7 mouse cellular contexts compared by ENCODE assay signal in genomic region chr11:94086966-94087365, GRCm38 (mm10).
DNase-seq lines count a peak whose midpoint lies in the region; ATAC-seq and TF ChIP-seq lines count a peak whose summit lies in the region.
"Not testable (repeated sequence)": the region's sequence is repeated elsewhere in the genome, so short reads cannot be mapped to it uniquely, and the experiment has no call there.

No protein-coding gene starts in this region.

- not testable (repeated sequence) for H3K27me3 ChIP-seq in embryonic facial prominence, embryonic 14.5 days (replicated peaks; ENCODE audit: control insufficient read depth, insufficient read depth, low read length); heart, postnatal 0 days (ENCODE audit: control insufficient read depth, insufficient read depth, low read length)

- not testable (repeated sequence) for H3K9ac ChIP-seq in embryonic facial prominence, embryonic 14.5 days (ENCODE audit: low read depth, low read length); heart, postnatal 0 days (replicated peaks; ENCODE audit: low read depth, low read length)

- peaks cover 76% of the 10 kb centered on the region for H3K36me3 ChIP-seq in embryonic facial prominence, embryonic 14.5 days (ENCODE audit: control insufficient read depth, insufficient read depth, low read length)
- peaks cover 74% of the 10 kb centered on the region for H3K36me3 ChIP-seq in heart, postnatal 0 days (replicated peaks; ENCODE audit: control insufficient read depth, insufficient read depth, low read length)

- H3K9me3 ChIP-seq in embryonic facial prominence, embryonic 14.5 days (ENCODE audit: control insufficient read depth, low read length); heart, postnatal 0 days (replicated peaks; ENCODE audit: control insufficient read depth, low read length): not testable (repeated sequence)

- TF ChIP-seq EP300 in heart, postnatal 0 days (IDR thresholded peaks at IDR 0.05; ENCODE audit: low read depth), result not testable (repeated sequence)

- not testable (repeated sequence) for H3K27ac ChIP-seq in embryonic facial prominence, embryonic 14.5 days (replicated peaks; ENCODE audit: low read depth, low read length); heart, postnatal 0 days (ENCODE audit: low read depth)

- H3K4me3 ChIP-seq in embryonic facial prominence, embryonic 14.5 days (ENCODE audit: low read depth, low read length); heart, postnatal 0 days (ENCODE audit: low read depth, low read length); lung, adult 2 months (replicated peaks; ENCODE audit: extremely low read depth, low read depth, low read length): not testable (repeated sequence)

- not testable (repeated sequence) for H3K4me2 ChIP-seq in embryonic facial prominence, embryonic 14.5 days (ENCODE audit: low read depth, low read length); heart, postnatal 0 days (ENCODE audit: low read depth, low read length)

- DNase-seq in MN1 (ENCODE audit: low spot score), result peak; percentile 75
- DNase-seq in c-Kit-positive CD71-negative TER-119-negative erythroid progenitor cells, embryonic 14.5 days (ENCODE audit: low read depth), result peak; percentile 67
- DNase-seq in embryonic facial prominence, embryonic 14.5 days (ENCODE audit: low spot score), result peak; percentile 89
- DNase-seq in heart, postnatal 0 days (ENCODE audit: low spot score), result peak; percentile 84
- peak; percentile 13 for DNase-seq in kidney, postnatal 10 days
- peak; percentile 13 for DNase-seq in lung, adult 2 months
- DNase-seq in ovary, postnatal 14 days (ENCODE audit: low spot score), result peak; percentile 14

- 93% methylated on average over 2 of the region's 2 CpGs for WGBS in embryonic facial prominence, embryonic 14.5 days
- WGBS in heart, postnatal 0 days, result 66% methylated on average over 2 of the region's 2 CpGs
- 75% methylated on average over 2 of the region's 2 CpGs for WGBS in lung, adult 2 months

- not testable (repeated sequence) for ATAC-seq in embryonic facial prominence, embryonic 14.5 days (ENCODE audit: low read depth); heart, postnatal 0 days (ENCODE audit: insufficient read depth, low read depth)

- H3K4me1 ChIP-seq in embryonic facial prominence, embryonic 14.5 days (ENCODE audit: control insufficient read depth, insufficient read depth, low read length); heart, postnatal 0 days (ENCODE audit: control insufficient read depth, insufficient read depth); lung, adult 2 months (ENCODE audit: control insufficient read depth, insufficient read depth, low read length): not testable (repeated sequence)

- not testable (repeated sequence) for TF ChIP-seq POLR2A in lung, adult 2 months (IDR thresholded peaks at IDR 0.05; ENCODE audit: borderline replicate concordance, extremely low read depth, low read depth, low read length)

- TF ChIP-seq CTCF in heart, postnatal 0 days (IDR thresholded peaks at IDR 0.05; ENCODE audit: low read depth), result peak; percentile 56
- TF ChIP-seq CTCF in lung, adult 2 months (IDR thresholded peaks at IDR 0.05; ENCODE audit: insufficient read depth, low read length), result not testable (repeated sequence)

Comparison
In these comparisons a context has a peak if more than half of its experiments do, and no peak if none do; other contexts are left out.
1. DNase-seq: peak in every context shown above with its lines; median percentile 89 in embryonic facial prominence, embryonic 14.5 days; 84 in heart, postnatal 0 days; 75 in MN1; 67 in c-Kit-positive CD71-negative TER-119-negative erythroid progenitor cells, embryonic 14.5 days; 14 in ovary, postnatal 14 days; 13 in kidney, postnatal 10 days; 13 in lung, adult 2 months.